Comparison of ENCODE assay signal across 7 mouse cellular contexts in the genomic region with DNA sequence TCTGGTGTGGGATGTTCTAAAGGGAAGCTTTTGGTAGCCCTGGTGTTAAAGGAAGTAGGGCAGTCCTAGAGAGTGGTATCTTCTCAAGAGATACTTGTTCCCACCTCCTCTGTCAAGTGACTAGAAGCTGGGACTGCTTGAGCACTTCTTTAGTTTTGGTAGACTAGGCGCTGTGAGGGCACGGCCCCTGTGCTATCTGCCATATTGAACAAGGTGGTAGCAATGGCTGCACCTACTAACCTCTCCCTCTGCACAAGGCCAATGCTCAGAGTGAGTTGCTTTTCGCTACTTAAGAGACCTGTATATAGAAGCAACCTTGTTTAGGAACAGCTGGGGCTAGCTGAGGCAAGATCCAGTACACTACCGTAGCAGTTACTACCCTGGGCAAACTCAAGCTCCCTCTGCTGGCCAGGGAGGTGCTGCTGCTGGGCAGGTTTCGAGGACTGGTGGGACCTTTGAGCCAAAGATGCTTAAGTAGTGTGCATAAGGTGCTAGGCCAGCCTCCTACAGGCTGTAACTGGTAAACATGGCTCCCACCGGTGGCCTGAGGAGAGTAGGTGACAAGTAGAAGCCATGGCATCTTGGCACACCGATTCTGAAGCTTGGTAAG. TPM values are rescaled to one million over a fixed set of nuclear protein-coding genes. Genes with fewer than 3 reads are reported as not detected.
DNase-seq lines count a peak whose midpoint lies in the region; ATAC-seq and TF ChIP-seq lines count a peak whose summit lies in the region.

No protein-coding gene starts in this region.

- no peaks in the 10 kb centered on the region for H3K9me3 ChIP-seq in midbrain, embryonic 15.5 days
- H3K9me3 ChIP-seq in midbrain, embryonic 11.5 days (ENCODE audit: control insufficient read depth, low read length), result no peaks in the 10 kb centered on the region
- H3K9me3 ChIP-seq in lung, postnatal 0 days (ENCODE audit: low read length), result no peaks in the 10 kb centered on the region

- H3K27ac ChIP-seq in midbrain, embryonic 15.5 days, result no peak overlapping the region
- H3K27ac ChIP-seq in midbrain, embryonic 11.5 days (ENCODE audit: low read depth, low read length), result no peak overlapping the region
- H3K27ac ChIP-seq in lung, postnatal 0 days (ENCODE audit: low read length), result no peak overlapping the region

- DNase-seq in midbrain, embryonic 11.5 days (ENCODE audit: low spot score, missing footprints), result no peak
- peak; percentile 26 for DNase-seq in T-cell, adult 2 months (ENCODE audit: low spot score)
- peak; percentile 34 for DNase-seq in induced T-regulatory cell, adult 2 months (ENCODE audit: low read depth)
- peak; percentile 63 for DNase-seq in lung, postnatal 0 days (ENCODE audit: low spot score)
- DNase-seq in cerebellum, adult 9-11 months, result no peak
- no peak for DNase-seq in cerebellum, postnatal 25 days

- 94% methylated on average over 7 of the region's 7 CpGs for WGBS in midbrain, embryonic 15.5 days
- WGBS in midbrain, embryonic 11.5 days, result 92% methylated on average over 7 of the region's 7 CpGs
- 82% methylated on average over 7 of the region's 7 CpGs for WGBS in lung, postnatal 0 days

- no peaks in the 10 kb centered on the region for H3K4me1 ChIP-seq in midbrain, embryonic 15.5 days
- no peaks in the 10 kb centered on the region for H3K4me1 ChIP-seq in midbrain, embryonic 11.5 days (ENCODE audit: control insufficient read depth, insufficient read depth, low read length)
- no peaks in the 10 kb centered on the region for H3K4me1 ChIP-seq in lung, postnatal 0 days (ENCODE audit: insufficient read depth, low read depth, low read length)

- H3K27me3 ChIP-seq in midbrain, embryonic 15.5 days (replicated peaks), result no peaks in the 10 kb centered on the region
- no peaks in the 10 kb centered on the region for H3K27me3 ChIP-seq in midbrain, embryonic 11.5 days (ENCODE audit: control insufficient read depth, insufficient read depth, low read length)
- no peaks in the 10 kb centered on the region for H3K27me3 ChIP-seq in lung, postnatal 0 days (replicated peaks; ENCODE audit: insufficient read depth, low read length)

- H3K36me3 ChIP-seq in midbrain, embryonic 15.5 days (replicated peaks), result peaks cover 37% of the 10 kb centered on the region
- H3K36me3 ChIP-seq in midbrain, embryonic 11.5 days (ENCODE audit: control insufficient read depth, insufficient read depth, low read length), result peaks cover 14% of the 10 kb centered on the region
- peaks cover 56% of the 10 kb centered on the region for H3K36me3 ChIP-seq in lung, postnatal 0 days (ENCODE audit: insufficient read depth, low read length)

- no peak overlapping the region for H3K4me3 ChIP-seq in midbrain, embryonic 15.5 days
- H3K4me3 ChIP-seq in midbrain, embryonic 11.5 days (ENCODE audit: low read depth, low read length), result no peak overlapping the region
- no peak overlapping the region for H3K4me3 ChIP-seq in lung, postnatal 0 days (ENCODE audit: low read depth, low read length)

- peak; percentile 40; the same call in 1 of the 2 replicates for ATAC-seq in midbrain, embryonic 15.5 days (replicated peaks)
- ATAC-seq in midbrain, embryonic 11.5 days (ENCODE audit: low FRiP score), result no peak
- peak; percentile 59 for ATAC-seq in lung, postnatal 0 days

- TF ChIP-seq EP300 in lung, postnatal 0 days (IDR thresholded peaks at IDR 0.05), result no peak

- H3K4me2 ChIP-seq in midbrain, embryonic 15.5 days, result no peak overlapping the region
- H3K4me2 ChIP-seq in midbrain, embryonic 11.5 days, result no peak overlapping the region
- H3K4me2 ChIP-seq in lung, postnatal 0 days (replicated peaks; ENCODE audit: low read depth, low read length), result no peak overlapping the region

- TF ChIP-seq CTCF in lung, postnatal 0 days (IDR thresholded peaks at IDR 0.05), result peak; percentile 70

- H3K9ac ChIP-seq in midbrain, embryonic 15.5 days, result no peak overlapping the region
- no peak overlapping the region for H3K9ac ChIP-seq in midbrain, embryonic 11.5 days (ENCODE audit: low read length)
- H3K9ac ChIP-seq in lung, postnatal 0 days (replicated peaks; ENCODE audit: low read depth), result no peak overlapping the region

RNA-seq across cellular contexts. Expression of a gene that starts 30.5 kb away (rescaled TPM):
- polyA plus RNA-seq in midbrain, embryonic 15.5 days (2015; fragmentation: Nextera tagmentation; extraction: Ambion mirVana), result 385 and 388 TPM in 2 replicates
- 426 and 436 TPM in 2 replicates for polyA plus RNA-seq in midbrain, embryonic 11.5 days (2014; fragmentation: Nextera tagmentation; extraction: Ambion mirVana)
- 640 and 655 TPM in 2 replicates for polyA plus RNA-seq in lung, postnatal 0 days (2015; fragmentation: Nextera tagmentation; extraction: Ambion mirVana)

Comparison
In these comparisons a context has a peak if more than half of its experiments do, and no peak if none do; other contexts are left out.
1. DNase-seq: peak in T-cell, adult 2 months (single experiment), induced T-regulatory cell, adult 2 months (single experiment) and lung, postnatal 0 days (single experiment); none in midbrain, embryonic 11.5 days (single experiment), cerebellum, adult 9-11 months (single experiment) and cerebellum, postnatal 25 days (0 of 2).